ENCODE assay signal across 22 mouse cellular contexts in genomic region chr8:26816977-26817376, GRCm38 (mm10).
A peak's percentile ranks its signal among the peaks of the same experiment; 100 is the strongest.
DNase-seq lines count a peak whose midpoint lies in the region; ATAC-seq lines count a peak whose summit lies in the region.
"Had no signal": no experiment of that assay in that cellular context is flagged by ENCODE, and none has a peak within 500 bp of the region (broad histone marks: within the 10 kb centered on the region; RNA-seq: fewer than 3 reads in every experiment).

No protein-coding gene starts in this region.

- ATAC-seq in frontal cortex, adult (ENCODE audit: low TSS enrichment), result peak; percentile 96
- ATAC-seq: CD4-positive, CD25-positive, alpha-beta regulatory T cell, adult 4 months; hindbrain, postnatal 0 days; intestine, embryonic 16.5 days; midbrain, embryonic 13.5 days had no signal

- intact Hi-C loops in left cerebral cortex, postnatal 4 days (cut with DNase I), result no loop called here

- no peak for DNase-seq in frontal cortex, postnatal 10 days (ENCODE audit: low spot score in 2 of 2)
- peak; percentile 65 to 76 for DNase-seq in left cerebral cortex, adult 18-20 months (ENCODE audit: low spot score in 2 of 2)
- DNase-seq in left cerebral cortex, postnatal 4 days, result no peak
- DNase-seq in frontal cortex, postnatal 36 days (ENCODE audit: low spot score in 2 of 2), result peak; percentile 69 to 73
- peak; percentile 49 for DNase-seq in right cerebral cortex, postnatal 25 days
- DNase-seq in urinary bladder, postnatal 10 days (ENCODE audit: low spot score), result no peak
- no peak for DNase-seq in ovary, postnatal 10 days (ENCODE audit: low spot score)
- DNase-seq: adrenal gland, postnatal 14 days; cerebellum, postnatal 10 days; heart, adult 11 months; kidney, adult 9 months; kidney, postnatal 25 days; liver, embryonic 13.5 days; lung, adult 2 months; lung, postnatal 14 days; retina, postnatal 1 day; thymus, postnatal 25 days had no signal

Comparison
In these comparisons a context has a peak if more than half of its experiments do, and no peak if none do; other contexts are left out.
1. DNase-seq: peak in left cerebral cortex, adult 18-20 months (2 of 2), frontal cortex, postnatal 36 days (2 of 2) and right cerebral cortex, postnatal 25 days (single experiment); none in frontal cortex, postnatal 10 days (0 of 2), left cerebral cortex, postnatal 4 days (single experiment), urinary bladder, postnatal 10 days (single experiment) and ovary, postnatal 10 days (single experiment).